ENCODE assay signal across 21 mouse cellular contexts in the genomic region with DNA sequence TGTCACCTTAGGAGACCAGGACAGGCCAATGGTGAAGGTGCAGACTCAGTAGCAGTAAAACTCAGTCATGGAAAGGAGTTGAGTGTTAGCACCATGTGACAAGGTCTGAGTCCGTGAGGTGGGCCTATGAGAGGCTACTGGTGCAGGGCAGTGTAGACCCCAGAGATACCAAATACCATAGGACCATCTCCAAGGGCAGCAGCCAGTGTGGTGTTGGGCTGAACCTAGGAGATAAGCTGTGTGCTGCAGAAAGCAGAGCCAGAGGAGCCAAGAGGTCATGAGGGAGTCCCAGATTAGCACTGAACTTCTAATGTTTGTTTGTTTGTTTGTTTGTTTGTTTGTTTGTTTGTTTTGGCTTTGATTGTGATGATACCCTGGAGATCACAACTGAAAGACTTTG. TPM values are rescaled to one million over a fixed set of nuclear protein-coding genes. Genes with fewer than 3 reads are reported as not detected.
DNase-seq lines count a peak whose midpoint lies in the region; ATAC-seq and TF ChIP-seq lines count a peak whose summit lies in the region.
"Had no signal": no experiment of that assay in that cellular context is flagged by ENCODE, and none has a peak within 500 bp of the region (broad histone marks: within the 10 kb centered on the region; RNA-seq: fewer than 3 reads in every experiment).

No protein-coding gene starts in this region.

- peak; percentile 78 for ATAC-seq in liver, embryonic 12.5 days
- ATAC-seq in megakaryocyte-erythroid progenitor cell, adult 5-6 weeks (replicated peaks; ENCODE audit: low FRiP score, low TSS enrichment, poor library complexity, severe bottlenecking): peak; percentile 42
- ATAC-seq in hindbrain, embryonic 11.5 days (ENCODE audit: low FRiP score): no peak
- ATAC-seq: activated CD4-positive, CD25-positive, alpha-beta regulatory T cell, adult 4 months; inflammation-experienced regulatory T-cells, adult 6 months had no signal

- no peaks in the 10 kb centered on the region for H3K36me3 ChIP-seq in spleen, adult 2 months (ENCODE audit: control insufficient read depth, insufficient read depth, low read length)
- no peaks in the 10 kb centered on the region for H3K36me3 ChIP-seq in liver, embryonic 12.5 days
- no peaks in the 10 kb centered on the region for H3K36me3 ChIP-seq in hindbrain, embryonic 11.5 days (ENCODE audit: control insufficient read depth, insufficient read depth, low read length)
- H3K36me3 ChIP-seq: hindbrain, embryonic 13.5 days; neural tube, embryonic 12.5 days had no signal

- H3K27ac ChIP-seq in spleen, adult 2 months (ENCODE audit: insufficient read depth, low read length): peak overlapping the region; percentile 13; the same call in 1 of the 2 replicates
- peak overlapping the region; percentile 100 for H3K27ac ChIP-seq in liver, embryonic 12.5 days
- H3K27ac ChIP-seq in hindbrain, embryonic 11.5 days (ENCODE audit: low read depth, low read length): no peak overlapping the region
- H3K27ac ChIP-seq: hindbrain, embryonic 13.5 days; neural tube, embryonic 12.5 days had no signal

- no peak for TF ChIP-seq POLR2A in spleen, adult 2 months (IDR thresholded peaks at IDR 0.05; ENCODE audit: low read depth, low read length)

- H3K27me3 ChIP-seq in spleen, adult 2 months (ENCODE audit: control insufficient read depth, insufficient read depth, low read length): peaks cover 3% of the 10 kb centered on the region
- H3K27me3 ChIP-seq in liver, embryonic 12.5 days (replicated peaks): no peaks in the 10 kb centered on the region
- H3K27me3 ChIP-seq in hindbrain, embryonic 11.5 days (ENCODE audit: control insufficient read depth, insufficient read depth, low read length): 0 out of 2 replicates have a peak, but pooled peaks cover 2% of the 10 kb centered on the region
- H3K27me3 ChIP-seq: neural tube, embryonic 12.5 days had no signal

- H3K4me1 ChIP-seq in spleen, adult 2 months (ENCODE audit: control insufficient read depth, insufficient read depth, insufficient read length): peaks cover 6% of the 10 kb centered on the region
- H3K4me1 ChIP-seq in liver, embryonic 12.5 days: peaks cover 43% of the 10 kb centered on the region
- H3K4me1 ChIP-seq in hindbrain, embryonic 11.5 days (replicated peaks; ENCODE audit: control insufficient read depth, insufficient read depth, low read length): no peaks in the 10 kb centered on the region

- H3K4me2 ChIP-seq in liver, embryonic 12.5 days: peak overlapping the region; percentile 80
- H3K4me2 ChIP-seq in hindbrain, embryonic 11.5 days (replicated peaks; ENCODE audit: low read depth, low read length): no peak overlapping the region
- H3K4me2 ChIP-seq: hindbrain, embryonic 13.5 days; midbrain, embryonic 11.5 days; neural tube, embryonic 12.5 days had no signal

- peak overlapping the region; percentile 64 for H3K9ac ChIP-seq in liver, embryonic 12.5 days
- no peak overlapping the region for H3K9ac ChIP-seq in hindbrain, embryonic 11.5 days (ENCODE audit: low read depth, low read length)
- H3K9ac ChIP-seq: hindbrain, embryonic 13.5 days; neural tube, embryonic 12.5 days had no signal

- no peak for DNase-seq in spleen, adult 2 months (ENCODE audit: low read depth in 1 of 2, low spot score in 2 of 2)
- DNase-seq in spleen, postnatal 14 days (ENCODE audit: low spot score in 2 of 2): no peak
- peak; percentile 65 for DNase-seq in c-Kit-positive CD71-positive TER-119-positive erythroid progenitor cells, embryonic 14.5 days (ENCODE audit: low spot score)
- DNase-seq in yolk sac, embryonic 10.5 days (ENCODE audit: low spot score): no peak
- no peak for DNase-seq in hindbrain, embryonic 11.5 days (ENCODE audit: low spot score)
- DNase-seq: adrenal gland, postnatal 10 days; cerebellum, adult 11-12 months; cerebellum, postnatal 14 days; embryo, embryonic 11 days; gastrocnemius, postnatal 10 days; heart, adult 18-20 months; kidney, postnatal 10 days; lung, postnatal 14 days; right cerebral cortex, adult 18-20 months had no signal

- H3K4me3 ChIP-seq in spleen, adult 2 months (ENCODE audit: extremely low read depth, insufficient read depth, insufficient read length): no peak overlapping the region
- peak overlapping the region; percentile 40 for H3K4me3 ChIP-seq in liver, embryonic 12.5 days
- H3K4me3 ChIP-seq in hindbrain, embryonic 11.5 days (ENCODE audit: low read depth, low read length): no peak overlapping the region
- H3K4me3 ChIP-seq: hindbrain, embryonic 13.5 days; neural tube, embryonic 12.5 days had no signal

- 69% methylated on average over 1 of the region's 1 CpGs for WGBS in spleen, adult 2 months
- WGBS in liver, embryonic 12.5 days (ENCODE audit: insufficient replicate concordance): 21% methylated on average over 1 of the region's 1 CpGs
- WGBS in hindbrain, embryonic 11.5 days: 80% methylated on average over 1 of the region's 1 CpGs

- no peak for TF ChIP-seq CTCF in spleen, adult 2 months (IDR thresholded peaks at IDR 0.05; ENCODE audit: extremely low read depth, insufficient read depth, insufficient read length, insufficient replicate concordance)

- H3K9me3 ChIP-seq in liver, embryonic 12.5 days (replicated peaks): no peaks in the 10 kb centered on the region
- H3K9me3 ChIP-seq in hindbrain, embryonic 11.5 days (ENCODE audit: control insufficient read depth, low read length): no peaks in the 10 kb centered on the region
- H3K9me3 ChIP-seq: hindbrain, embryonic 13.5 days; neural tube, embryonic 12.5 days had no signal

RNA-seq across cellular contexts. Expression of gene Eif5a2, which starts 4.6 kb away (rescaled TPM):
- 0.69 and 0.88 TPM in 2 replicates for polyA plus RNA-seq in spleen, adult 2 months (2012; rRNA removed)
- polyA plus RNA-seq in liver, embryonic 12.5 days (2016; fragmentation: Nextera tagmentation; extraction: Ambion mirVana): 9.4 and 9.6 TPM in 2 replicates
- total RNA-seq in megakaryocyte-erythroid progenitor cell, adult 5-6 weeks (2014; fragmentation: Nextera tagmentation): 0.67 and 0.87 TPM in 2 replicates
- 0.38 and 1.2 TPM in 2 replicates for total RNA-seq in megakaryocyte-erythroid progenitor cell, adult 5-6 weeks (2017)
- 18.2 and 23.2 TPM in 2 replicates for polyA plus RNA-seq in hindbrain, embryonic 11.5 days (2014; fragmentation: Nextera tagmentation; extraction: Ambion mirVana)

RNA-seq across cellular contexts. Expression of gene Rpl22l1, which starts 28.7 kb away (rescaled TPM):
- polyA plus RNA-seq in spleen, adult 2 months (2012; rRNA removed): 4.4 and 5.6 TPM in 2 replicates
- polyA plus RNA-seq in liver, embryonic 12.5 days (2016; fragmentation: Nextera tagmentation; extraction: Ambion mirVana): 416 and 425 TPM in 2 replicates
- 1,279 and 1,311 TPM in 2 replicates for total RNA-seq in megakaryocyte-erythroid progenitor cell, adult 5-6 weeks (2014; fragmentation: Nextera tagmentation)
- total RNA-seq in megakaryocyte-erythroid progenitor cell, adult 5-6 weeks (2017): 97.2 and 144 TPM in 2 replicates
- polyA plus RNA-seq in hindbrain, embryonic 11.5 days (2014; fragmentation: Nextera tagmentation; extraction: Ambion mirVana): 352 and 369 TPM in 2 replicates

Comparison
In these comparisons a context has a peak if more than half of its experiments do, and no peak if none do; other contexts are left out.
1. RNA of gene Rpl22l1, which starts 28.7 kb away (polyA plus RNA-seq): 416 to 425 TPM in liver, embryonic 12.5 days and 352 to 369 TPM in hindbrain, embryonic 11.5 days; 4.4 to 5.6 TPM in spleen, adult 2 months; every median in the first group is over 10 times any median in the second.